Mouse (Mus musculus): ENCODE results near the gene Baiap2l2. TPM values are rescaled to one million over a fixed set of nuclear protein-coding genes. Genes with fewer than 3 reads are reported as not detected.

The Baiap2l2 gene
- polyA plus RNA-seq, 1 experiment, result 2.9 TPM

GRCm38 (mm10) chr15:79273020-79273419 lies 12.3 kb downstream of the Baiap2l2 start:
- DNase-seq (ENCODE audit: low read depth), result no peak
- TF ChIP-seq CTCF (IDR thresholded peaks at IDR 0.05; ENCODE audit: borderline replicate concordance, extremely low read depth, insufficient read depth, insufficient read length), result no peak
- no peak for TF ChIP-seq POLR2A (IDR thresholded peaks at IDR 0.05; ENCODE audit: borderline replicate concordance, extremely low read depth, insufficient read depth, insufficient read length, poor library complexity, severe bottlenecking)

- TF ChIP-seq CTCF (IDR thresholded peaks at IDR 0.05; ENCODE audit: borderline replicate concordance, extremely low read depth, insufficient read depth, insufficient read length) (peak; percentile 74), POLR2A (IDR thresholded peaks at IDR 0.05; ENCODE audit: borderline replicate concordance, extremely low read depth, insufficient read depth, insufficient read length, poor library complexity, severe bottlenecking) (no peak)
- peak; percentile 58 for DNase-seq (ENCODE audit: low read depth)
Measured at GRCm38 (mm10) chr15:79271124-79271746, 14.1 kb downstream of the Baiap2l2 start.

GRCm38 (mm10) chr15:79270317-79271123 lies 14.8 kb downstream of the Baiap2l2 start:
- peak; percentile 89 for DNase-seq (ENCODE audit: low read depth)
- TF ChIP-seq CTCF (IDR thresholded peaks at IDR 0.05; ENCODE audit: borderline replicate concordance, extremely low read depth, insufficient read depth, insufficient read length), result no peak
- TF ChIP-seq POLR2A (IDR thresholded peaks at IDR 0.05; ENCODE audit: borderline replicate concordance, extremely low read depth, insufficient read depth, insufficient read length, poor library complexity, severe bottlenecking), result no peak

- no peak for DNase-seq (ENCODE audit: low read depth)
- no peak for TF ChIP-seq POLR2A (IDR thresholded peaks at IDR 0.05; ENCODE audit: borderline replicate concordance, extremely low read depth, insufficient read depth, insufficient read length, poor library complexity, severe bottlenecking)
- no peak for TF ChIP-seq CTCF (IDR thresholded peaks at IDR 0.05; ENCODE audit: borderline replicate concordance, extremely low read depth, insufficient read depth, insufficient read length)
Measured at GRCm38 (mm10) chr15:79268521-79268920, 16.8 kb downstream of the Baiap2l2 start.

GRCm38 (mm10) chr15:79265384-79265783 lies 20.0 kb downstream of the Baiap2l2 start:
- no peak for DNase-seq (ENCODE audit: low read depth)
- no peak for TF ChIP-seq CTCF (IDR thresholded peaks at IDR 0.05; ENCODE audit: borderline replicate concordance, extremely low read depth, insufficient read depth, insufficient read length)
- TF ChIP-seq POLR2A (IDR thresholded peaks at IDR 0.05; ENCODE audit: borderline replicate concordance, extremely low read depth, insufficient read depth, insufficient read length, poor library complexity, severe bottlenecking), result no peak

GRCm38 (mm10) chr15:79263726-79264125 lies 21.6 kb downstream of the Baiap2l2 start:
- TF ChIP-seq CTCF (IDR thresholded peaks at IDR 0.05; ENCODE audit: borderline replicate concordance, extremely low read depth, insufficient read depth, insufficient read length) (no peak), POLR2A (IDR thresholded peaks at IDR 0.05; ENCODE audit: borderline replicate concordance, extremely low read depth, insufficient read depth, insufficient read length, poor library complexity, severe bottlenecking) (no peak)
- DNase-seq (ENCODE audit: low read depth), result no peak

- no peak for DNase-seq (ENCODE audit: low read depth)
- TF ChIP-seq POLR2A (IDR thresholded peaks at IDR 0.05; ENCODE audit: borderline replicate concordance, extremely low read depth, insufficient read depth, insufficient read length, poor library complexity, severe bottlenecking), result no peak
- TF ChIP-seq CTCF (IDR thresholded peaks at IDR 0.05; ENCODE audit: borderline replicate concordance, extremely low read depth, insufficient read depth, insufficient read length), result no peak
Measured at GRCm38 (mm10) chr15:79262786-79263309, 22.5 kb downstream of the Baiap2l2 start.

GRCm38 (mm10) chr15:79262375-79262774 lies 23.0 kb downstream of the Baiap2l2 start:
- peak; percentile 50 for DNase-seq (ENCODE audit: low read depth)
- TF ChIP-seq CTCF (IDR thresholded peaks at IDR 0.05; ENCODE audit: borderline replicate concordance, extremely low read depth, insufficient read depth, insufficient read length) (peak; percentile 49; the same call in 1 of the 2 replicates), POLR2A (IDR thresholded peaks at IDR 0.05; ENCODE audit: borderline replicate concordance, extremely low read depth, insufficient read depth, insufficient read length, poor library complexity, severe bottlenecking) (no peak)

GRCm38 (mm10) chr15:79261757-79262156 lies 23.6 kb downstream of the Baiap2l2 start:
- TF ChIP-seq CTCF (IDR thresholded peaks at IDR 0.05; ENCODE audit: borderline replicate concordance, extremely low read depth, insufficient read depth, insufficient read length), result no peak
- TF ChIP-seq POLR2A (IDR thresholded peaks at IDR 0.05; ENCODE audit: borderline replicate concordance, extremely low read depth, insufficient read depth, insufficient read length, poor library complexity, severe bottlenecking), result no peak
- peak; percentile 44 for DNase-seq (ENCODE audit: low read depth)

GRCm38 (mm10) chr15:79261095-79261725 lies 24.1 kb downstream of the Baiap2l2 start:
- DNase-seq (ENCODE audit: low read depth), result peak; percentile 35
- no peak for TF ChIP-seq POLR2A (IDR thresholded peaks at IDR 0.05; ENCODE audit: borderline replicate concordance, extremely low read depth, insufficient read depth, insufficient read length, poor library complexity, severe bottlenecking)
- no peak for TF ChIP-seq CTCF (IDR thresholded peaks at IDR 0.05; ENCODE audit: borderline replicate concordance, extremely low read depth, insufficient read depth, insufficient read length)

GRCm38 (mm10) chr15:79258521-79258920 lies 26.8 kb downstream of the Baiap2l2 start:
- DNase-seq (ENCODE audit: low read depth), result no peak
- TF ChIP-seq POLR2A (IDR thresholded peaks at IDR 0.05; ENCODE audit: borderline replicate concordance, extremely low read depth, insufficient read depth, insufficient read length, poor library complexity, severe bottlenecking), result no peak
- no peak for TF ChIP-seq CTCF (IDR thresholded peaks at IDR 0.05; ENCODE audit: borderline replicate concordance, extremely low read depth, insufficient read depth, insufficient read length)
